Mouse (Mus musculus): ENCODE measurements around the gene Gna12. TPM values are rescaled to one million over a fixed set of nuclear protein-coding genes. Genes with fewer than 3 reads are reported as not detected.
A peak's percentile ranks its signal among the peaks of the same experiment; 100 is the strongest.

Gna12 gene
- polyA plus RNA-seq, 1 experiment from 2014 or later, result 37.8 TPM

- H3K27ac ChIP-seq, result no peak overlapping the region
- H3K27me3 ChIP-seq (replicated peaks), result peaks cover 6% of the 10 kb centered on the region; the same call in 1 of the 2 replicates
- no peak overlapping the region for H3K4me3 ChIP-seq (replicated peaks)
- no peaks in the 10 kb centered on the region for H3K9me3 ChIP-seq
- 0 out of 2 replicates have a peak, but pooled peaks cover 4% of the 10 kb centered on the region for H3K4me1 ChIP-seq (replicated peaks)
- no peaks in the 10 kb centered on the region for H3K36me3 ChIP-seq
- ATAC-seq, result no peak
- no peak overlapping the region for H3K4me2 ChIP-seq (replicated peaks)
- H3K9ac ChIP-seq, result no peak overlapping the region
Measured at GRCm38 (mm10) chr5:140741877-140742276, 88.4 kb downstream of the Gna12 start.

- ATAC-seq, result no peak
- WGBS, result 74% methylated on average over 11 of the region's 11 CpGs
- H3K4me2 ChIP-seq (replicated peaks), result no peak overlapping the region
- H3K9me3 ChIP-seq, result no peaks in the 10 kb centered on the region
- no peak overlapping the region for H3K9ac ChIP-seq
- H3K4me3 ChIP-seq (replicated peaks), result no peak overlapping the region
- 0 out of 2 replicates have a peak, but pooled peaks cover 4% of the 10 kb centered on the region for H3K4me1 ChIP-seq (replicated peaks)
- no peak overlapping the region for H3K27ac ChIP-seq
- H3K36me3 ChIP-seq, result no peaks in the 10 kb centered on the region
- H3K27me3 ChIP-seq (replicated peaks), result peaks cover 14% of the 10 kb centered on the region
Measured at GRCm38 (mm10) chr5:140741040-140741439, 89.2 kb downstream of the Gna12 start.

GRCm38 (mm10) chr5:140739813-140740212 is 90.4 kb downstream of the Gna12 start:
- Histone ChIP-seq H3K36me3 (no peaks in the 10 kb centered on the region), H3K4me2 (replicated peaks) (no peak overlapping the region), H3K27ac (no peak overlapping the region), H3K4me3 (replicated peaks) (no peak overlapping the region), H3K9ac (no peak overlapping the region), H3K27me3 (replicated peaks) (peaks cover 21% of the 10 kb centered on the region), H3K9me3 (no peaks in the 10 kb centered on the region), H3K4me1 (replicated peaks) (peaks cover 14% of the 10 kb centered on the region)
- WGBS, result 79% methylated on average over 12 of the region's 12 CpGs
- no peak for ATAC-seq

GRCm38 (mm10) chr5:140736166-140736565 is 94.1 kb downstream of the Gna12 start:
- H3K27me3 ChIP-seq (replicated peaks), result peaks cover 21% of the 10 kb centered on the region
- H3K4me3 ChIP-seq (replicated peaks), result 0 out of 2 replicates have a peak overlapping the region, but pooled peaks have one; percentile 34
- no peaks in the 10 kb centered on the region for H3K9me3 ChIP-seq
- 20% methylated on average over 11 of the region's 13 CpGs for WGBS
- H3K4me1 ChIP-seq (replicated peaks), result peaks cover 14% of the 10 kb centered on the region
- H3K27ac ChIP-seq, result no peak overlapping the region
- no peak overlapping the region for H3K9ac ChIP-seq
- H3K4me2 ChIP-seq (replicated peaks), result peak overlapping the region; percentile 84
- ATAC-seq, result peak; percentile 21; the same call in 1 of the 2 replicates
- H3K36me3 ChIP-seq, result no peaks in the 10 kb centered on the region

GRCm38 (mm10) chr5:140735297-140735696 is 94.9 kb downstream of the Gna12 start:
- Histone ChIP-seq H3K4me3 (replicated peaks) (peak overlapping the region; percentile 34), H3K9ac (peak overlapping the region; percentile 29), H3K4me2 (replicated peaks) (peak overlapping the region; percentile 84), H3K36me3 (no peaks in the 10 kb centered on the region), H3K27me3 (replicated peaks) (peaks cover 21% of the 10 kb centered on the region), H3K9me3 (no peaks in the 10 kb centered on the region), H3K27ac (no peak overlapping the region), H3K4me1 (replicated peaks) (peaks cover 14% of the 10 kb centered on the region)
- peak; percentile 67 for ATAC-seq
- WGBS, result 1% methylated on average over 19 of the region's 22 CpGs

- no peaks in the 10 kb centered on the region for H3K9me3 ChIP-seq
- H3K27me3 ChIP-seq (replicated peaks), result peaks cover 21% of the 10 kb centered on the region
- H3K9ac ChIP-seq, result no peak overlapping the region
- ATAC-seq, result no peak
- H3K4me3 ChIP-seq (replicated peaks), result no peak overlapping the region
- 65% methylated on average over 3 of the region's 3 CpGs for WGBS
- no peak overlapping the region for H3K27ac ChIP-seq
- no peak overlapping the region for H3K4me2 ChIP-seq (replicated peaks)
- peaks cover 14% of the 10 kb centered on the region for H3K4me1 ChIP-seq (replicated peaks)
- no peaks in the 10 kb centered on the region for H3K36me3 ChIP-seq
Measured at GRCm38 (mm10) chr5:140733336-140733735, 96.9 kb downstream of the Gna12 start.

- Histone ChIP-seq H3K27me3 (replicated peaks) (peaks cover 18% of the 10 kb centered on the region), H3K4me2 (replicated peaks) (no peak overlapping the region), H3K36me3 (no peaks in the 10 kb centered on the region), H3K27ac (no peak overlapping the region), H3K9me3 (no peaks in the 10 kb centered on the region), H3K9ac (no peak overlapping the region), H3K4me3 (replicated peaks) (no peak overlapping the region), H3K4me1 (replicated peaks) (peaks cover 13% of the 10 kb centered on the region)
- 64% methylated on average over 4 of the region's 4 CpGs for WGBS
- ATAC-seq, result no peak
Measured at GRCm38 (mm10) chr5:140732195-140732594, 98.0 kb downstream of the Gna12 start.

GRCm38 (mm10) chr5:140731040-140731797 is 99.0 kb downstream of the Gna12 start:
- Histone ChIP-seq H3K27ac (no peak overlapping the region), H3K36me3 (no peaks in the 10 kb centered on the region), H3K9me3 (no peaks in the 10 kb centered on the region), H3K4me2 (replicated peaks) (no peak overlapping the region), H3K4me3 (replicated peaks) (no peak overlapping the region), H3K27me3 (replicated peaks) (peaks cover 9% of the 10 kb centered on the region), H3K9ac (no peak overlapping the region), H3K4me1 (replicated peaks) (peaks cover 10% of the 10 kb centered on the region)
- ATAC-seq, result no peak
- WGBS, result 86% methylated on average over 11 of the region's 11 CpGs

GRCm38 (mm10) chr5:140726946-140727740 is 103.1 kb downstream of the Gna12 start:
- no peaks in the 10 kb centered on the region for H3K4me1 ChIP-seq (replicated peaks)
- H3K4me3 ChIP-seq (replicated peaks), result no peak overlapping the region
- H3K9ac ChIP-seq, result no peak overlapping the region
- H3K27me3 ChIP-seq (replicated peaks), result no peaks in the 10 kb centered on the region
- no peak overlapping the region for H3K27ac ChIP-seq
- no peaks in the 10 kb centered on the region for H3K36me3 ChIP-seq
- H3K4me2 ChIP-seq (replicated peaks), result no peak overlapping the region
- ATAC-seq, result no peak
- WGBS, result 82% methylated on average over 17 of the region's 17 CpGs
- no peaks in the 10 kb centered on the region for H3K9me3 ChIP-seq

- Histone ChIP-seq H3K9ac (no peak overlapping the region), H3K36me3 (no peaks in the 10 kb centered on the region), H3K4me2 (replicated peaks) (no peak overlapping the region), H3K4me3 (replicated peaks) (no peak overlapping the region), H3K4me1 (replicated peaks) (no peaks in the 10 kb centered on the region), H3K9me3 (no peaks in the 10 kb centered on the region), H3K27ac (no peak overlapping the region), H3K27me3 (replicated peaks) (no peaks in the 10 kb centered on the region)
- no peak for ATAC-seq
- 80% methylated on average over 7 of the region's 7 CpGs for WGBS
Measured at GRCm38 (mm10) chr5:140726062-140726839, 104.0 kb downstream of the Gna12 start.

GRCm38 (mm10) chr5:140723822-140724221 is 106.4 kb downstream of the Gna12 start, which contains the start of gene Amz1:
Amz1 (plus strand) TSS chr5:140724127.
- no peak within 1 kb of the TSS for H3K27ac ChIP-seq
- H3K4me2 ChIP-seq (replicated peaks), result no peak within 1 kb of the TSS
- ATAC-seq, result no peak
- peaks cover 2% of the 10 kb centered on the region; the same call in 1 of the 2 replicates for H3K36me3 ChIP-seq
- H3K9me3 ChIP-seq, result no peaks in the 10 kb centered on the region
- WGBS, result 80% methylated on average over 13 of the region's 13 CpGs
- H3K27me3 ChIP-seq (replicated peaks), result no peaks in the 10 kb centered on the region
- no peaks in the 10 kb centered on the region for H3K4me1 ChIP-seq (replicated peaks)
- H3K4me3 ChIP-seq (replicated peaks), result no peak within 1 kb of the TSS
- no peak within 1 kb of the TSS for H3K9ac ChIP-seq

- Histone ChIP-seq H3K27me3 (replicated peaks) (no peaks in the 10 kb centered on the region), H3K9ac (no peak overlapping the region), H3K4me1 (replicated peaks) (no peaks in the 10 kb centered on the region), H3K4me3 (replicated peaks) (no peak overlapping the region), H3K9me3 (no peaks in the 10 kb centered on the region), H3K4me2 (replicated peaks) (no peak overlapping the region), H3K27ac (no peak overlapping the region), H3K36me3 (peaks cover 17% of the 10 kb centered on the region)
- ATAC-seq, result no peak
- WGBS, result 73% methylated on average over 3 of the region's 3 CpGs
Measured at GRCm38 (mm10) chr5:140722121-140722520, 108.1 kb downstream of the Gna12 start.

Measured in intestine, embryonic 15.5 days (tissue).